Mouse (Mus musculus): Measurements from ENCODE around the gene Rad9b. TPM values are rescaled to one million over a fixed set of nuclear protein-coding genes. Genes with fewer than 3 reads are reported as not detected.
A peak's percentile ranks its signal among the peaks of the same experiment; 100 is the strongest.

Gene Rad9b
- total RNA-seq, 2 experiments from 2014 or later, result 2.5 to 4.0 TPM

- DNase-seq (ENCODE audit: low spot score in 2 of 2), result peak; percentile 89 to 93
Measured at GRCm38 (mm10) chr5:122314966-122315667, 38.9 kb downstream of the Rad9b start.

DNA sequence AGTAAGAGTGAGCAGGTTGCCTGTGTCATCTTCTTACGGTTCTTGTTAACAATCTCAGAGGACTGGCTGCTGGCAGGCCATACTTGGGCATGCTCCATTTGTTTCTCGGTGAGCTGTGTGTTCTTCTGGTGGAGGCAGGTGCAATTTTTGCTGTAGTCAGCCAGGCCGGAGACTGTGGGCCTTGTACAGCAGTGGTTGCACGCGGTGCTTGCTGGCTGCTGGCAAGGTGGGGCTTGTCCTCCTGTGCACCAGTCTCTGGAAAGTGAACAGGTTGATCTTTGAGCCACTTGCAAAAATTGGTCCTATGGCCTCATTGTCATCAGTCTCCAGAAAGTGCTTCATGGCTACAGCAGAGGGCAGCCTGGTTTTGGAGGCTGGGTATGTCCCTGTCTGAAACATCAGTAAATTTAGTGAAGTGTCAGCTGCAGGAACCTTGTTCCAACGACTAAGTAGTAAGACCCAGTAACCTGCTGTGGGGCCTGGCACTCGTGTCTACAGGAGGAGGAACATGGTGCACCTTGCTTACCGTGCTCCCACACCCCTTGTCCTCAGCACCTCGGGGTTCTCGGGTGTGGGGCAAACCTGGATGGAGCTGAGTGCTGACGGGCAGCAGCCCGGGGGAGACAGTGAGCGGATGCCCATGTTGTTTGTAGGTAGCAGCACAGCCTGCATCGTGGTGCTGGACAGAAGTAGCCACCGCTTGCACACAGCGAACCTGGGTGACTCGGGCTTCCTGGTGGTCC, 40.9 kb downstream of the Rad9b start:
- DNase-seq (ENCODE audit: low spot score in 2 of 2), result no peak

- no peak for DNase-seq (ENCODE audit: low spot score in 2 of 2)
Measured at GRCm38 (mm10) chr5:122312346-122312745, 41.7 kb downstream of the Rad9b start.

DNA sequence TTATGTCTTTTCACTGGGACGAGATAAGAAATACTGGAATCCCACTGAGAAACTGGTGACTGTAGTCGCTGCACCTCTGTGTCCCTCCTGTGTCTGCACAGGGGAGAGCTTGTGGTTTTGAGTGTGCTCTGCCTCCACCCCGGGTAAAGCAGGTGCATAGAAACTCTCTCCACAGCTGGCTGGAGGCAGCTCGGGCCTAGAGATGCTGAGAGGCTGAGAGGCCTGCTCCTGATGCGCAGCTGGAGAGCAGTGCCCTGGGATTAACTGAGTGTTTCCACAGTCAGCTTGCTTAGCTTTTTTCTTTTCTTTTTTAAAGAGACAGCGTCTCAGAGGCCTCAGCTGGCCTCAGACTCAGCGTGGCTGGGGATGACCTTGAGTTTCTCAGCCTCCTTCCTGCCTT, 42.3 kb downstream of the Rad9b start:
- DNase-seq (ENCODE audit: low spot score in 2 of 2), result no peak

DNA sequence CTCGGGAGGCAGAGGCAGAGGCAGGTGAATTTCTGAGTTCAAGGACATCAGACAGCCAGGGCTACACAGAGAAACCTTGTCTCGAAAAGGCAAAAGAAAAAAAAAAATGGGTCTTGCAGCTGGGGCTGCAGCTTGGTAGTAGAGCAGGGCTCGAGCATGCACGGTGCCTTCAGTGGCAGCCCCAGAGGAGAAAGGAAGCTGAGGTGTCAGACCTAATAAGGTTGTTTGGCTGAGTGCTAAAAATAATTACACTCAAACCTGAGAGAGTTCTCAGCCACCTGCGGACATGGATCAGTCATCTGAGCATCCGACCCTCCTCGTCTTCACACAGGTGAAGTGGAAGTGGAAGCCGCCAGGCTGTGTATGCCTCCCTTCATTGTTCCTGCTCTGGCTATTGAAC, 43.3 kb downstream of the Rad9b start:
- no peak for DNase-seq (ENCODE audit: low spot score in 2 of 2)

- no peak for DNase-seq (ENCODE audit: low spot score in 2 of 2)
Measured at GRCm38 (mm10) chr5:122306536-122306935, 47.5 kb downstream of the Rad9b start.

- DNase-seq (ENCODE audit: low spot score in 2 of 2), result no peak
Measured at GRCm38 (mm10) chr5:122305472-122305871, 48.6 kb downstream of the Rad9b start.

DNA sequence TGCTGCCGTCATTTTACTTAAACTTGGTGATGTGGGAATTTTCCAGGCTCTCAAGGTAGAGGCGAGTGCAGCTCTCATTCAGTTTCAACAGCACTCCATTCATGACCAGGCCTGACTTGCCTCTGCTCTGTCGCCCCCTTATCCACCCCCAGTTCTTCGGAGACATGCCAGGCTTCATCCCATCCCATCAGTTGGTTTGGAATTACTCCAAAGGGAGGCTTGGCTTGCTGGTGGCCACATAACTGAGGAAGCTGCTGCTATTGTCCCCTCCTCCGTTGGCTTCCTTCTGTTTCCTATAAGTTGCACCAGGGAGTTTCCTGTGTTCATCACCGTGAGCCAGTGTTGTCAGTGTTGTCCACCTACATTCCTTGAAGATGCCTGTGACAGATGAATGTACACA, 49.5 kb downstream of the Rad9b start:
- DNase-seq (ENCODE audit: low spot score in 2 of 2), result no peak

- DNase-seq (ENCODE audit: low spot score in 2 of 2), result no peak
Measured at GRCm38 (mm10) chr5:122303937-122304336, 50.1 kb downstream of the Rad9b start.

DNA sequence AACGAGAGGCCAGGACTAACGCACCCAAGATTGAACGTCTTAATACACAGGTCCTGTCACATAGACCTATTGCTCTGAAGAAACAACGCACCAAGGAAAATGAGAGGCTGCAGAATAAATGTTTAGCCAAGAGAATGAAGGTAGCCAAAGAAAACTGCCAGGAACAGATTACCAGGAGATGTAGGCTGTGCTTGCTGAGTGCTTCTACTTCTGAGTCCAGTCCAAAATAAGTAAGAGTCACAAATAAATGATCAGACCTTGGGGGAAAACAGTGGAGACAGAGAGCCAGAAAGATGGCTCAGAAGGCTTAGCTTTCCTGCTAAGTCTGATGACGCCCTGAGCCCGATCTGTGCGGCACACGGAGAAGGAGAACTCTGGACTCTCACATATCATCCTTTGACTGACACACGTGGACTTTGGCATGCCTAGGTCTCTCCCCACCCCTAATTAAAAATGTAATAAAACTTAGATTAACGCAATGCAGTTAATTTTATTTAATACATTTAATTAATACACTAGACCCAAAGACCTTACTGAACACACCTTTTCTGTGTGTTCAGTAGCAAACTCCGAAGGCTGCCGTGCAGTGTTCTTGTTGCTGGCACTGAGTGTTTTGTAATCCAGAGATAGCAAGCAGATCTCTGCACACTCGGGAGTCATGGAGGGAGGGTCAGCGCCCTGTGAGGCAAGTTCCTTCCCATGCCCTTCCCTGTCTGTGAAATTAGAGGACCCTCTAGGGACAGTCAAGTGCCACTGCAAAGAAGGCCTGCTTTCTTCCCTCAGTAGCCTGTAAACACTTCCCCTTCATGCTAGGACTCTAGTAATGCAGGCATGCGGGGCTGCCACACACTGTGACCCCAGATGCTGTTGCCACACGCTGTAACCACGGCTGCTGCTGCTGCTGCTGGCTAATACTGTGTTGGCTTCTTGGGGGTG, 51.0 kb downstream of the Rad9b start:
- DNase-seq (ENCODE audit: low spot score in 2 of 2), result no peak

- peak in 1 of 2 experiments; percentile 16 for DNase-seq (ENCODE audit: low spot score in 2 of 2)
Measured at GRCm38 (mm10) chr5:122300071-122300518, 53.9 kb downstream of the Rad9b start.

DNA sequence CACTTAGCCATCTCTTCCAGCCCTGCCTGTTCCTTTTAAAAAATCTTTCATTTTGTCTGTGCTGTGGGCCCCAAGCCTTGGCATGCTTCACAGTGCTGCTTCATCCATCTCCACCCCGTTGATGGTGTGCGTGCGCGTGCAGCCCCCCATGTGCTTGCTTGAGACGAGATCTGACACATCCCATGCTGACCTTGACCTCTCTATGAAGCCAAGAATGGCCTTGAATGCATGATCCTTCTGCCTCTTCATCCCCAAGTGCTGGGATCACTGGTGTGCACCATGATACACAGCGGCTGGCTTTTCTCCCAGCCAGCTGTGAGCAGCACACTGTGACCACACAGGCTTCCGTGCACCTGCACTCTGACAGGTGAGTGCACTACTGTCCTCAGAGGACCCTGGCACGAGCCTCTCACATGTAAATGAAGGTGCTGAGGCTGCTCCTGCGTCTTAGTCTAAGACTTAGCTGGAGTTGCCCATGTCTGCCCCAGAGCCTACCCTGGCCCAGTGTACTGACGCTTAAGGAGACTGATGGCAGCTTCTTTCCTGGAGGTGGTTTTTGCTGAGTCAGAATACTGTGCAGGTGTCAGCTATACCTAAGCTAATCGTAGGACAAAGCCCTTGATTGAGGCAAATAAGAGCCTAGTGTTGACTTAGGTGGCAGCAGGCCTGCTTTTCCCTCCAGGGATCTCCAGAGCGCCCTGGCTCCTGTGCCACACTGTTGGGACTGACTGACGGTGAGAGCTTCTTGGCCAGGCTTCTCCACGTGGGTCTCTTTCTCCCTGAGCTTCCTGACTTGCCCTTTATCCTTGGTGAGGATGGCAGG, 58.7 kb downstream of the Rad9b start:
- DNase-seq (ENCODE audit: low spot score in 2 of 2), result no peak

GRCm38 (mm10) chr5:122294219-122294735, 59.8 kb downstream of the Rad9b start:
- no peak for DNase-seq (ENCODE audit: low spot score in 2 of 2)

- no peak for DNase-seq (ENCODE audit: low spot score in 2 of 2)
Measured at GRCm38 (mm10) chr5:122293131-122293530, 60.9 kb downstream of the Rad9b start.

DNA sequence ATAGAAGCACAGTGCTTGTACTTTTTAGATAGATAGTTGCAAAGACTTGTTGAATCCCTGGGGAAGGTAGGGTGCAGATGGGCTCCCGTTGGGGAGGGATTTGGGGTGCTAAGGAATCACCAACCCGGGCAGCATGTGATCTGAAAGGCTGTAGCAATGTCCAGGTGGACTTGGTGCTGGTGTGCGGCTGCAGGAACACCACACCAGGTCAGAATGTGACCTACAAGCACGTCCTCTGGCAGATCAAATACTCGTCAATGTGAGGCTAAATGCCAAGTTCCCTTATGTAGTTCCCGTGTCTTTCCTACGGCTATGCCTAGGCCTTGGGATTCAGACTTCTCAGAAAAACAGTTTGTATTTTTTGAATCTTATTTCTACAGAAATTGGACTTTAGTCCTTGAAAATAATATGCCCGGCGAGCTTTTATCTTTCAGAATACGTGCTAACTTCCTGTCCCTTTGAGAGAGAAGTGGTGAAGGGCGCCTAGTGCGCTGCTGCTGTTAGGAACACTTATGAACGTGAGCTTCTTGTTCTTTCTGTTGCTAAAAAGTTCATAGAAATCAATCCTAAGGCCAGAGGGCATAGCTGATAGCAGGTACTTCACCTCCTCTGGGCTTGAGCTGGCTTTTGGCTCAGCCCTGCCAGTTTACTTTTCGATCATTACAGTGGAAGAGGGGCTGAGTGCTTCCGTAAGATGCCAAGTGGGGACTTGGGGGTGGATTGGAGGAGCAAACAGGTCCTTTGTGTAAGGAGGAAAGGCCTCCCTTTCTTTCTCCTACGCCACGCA, 62.3 kb downstream of the Rad9b start:
- no peak for DNase-seq (ENCODE audit: low spot score in 2 of 2)

DNA sequence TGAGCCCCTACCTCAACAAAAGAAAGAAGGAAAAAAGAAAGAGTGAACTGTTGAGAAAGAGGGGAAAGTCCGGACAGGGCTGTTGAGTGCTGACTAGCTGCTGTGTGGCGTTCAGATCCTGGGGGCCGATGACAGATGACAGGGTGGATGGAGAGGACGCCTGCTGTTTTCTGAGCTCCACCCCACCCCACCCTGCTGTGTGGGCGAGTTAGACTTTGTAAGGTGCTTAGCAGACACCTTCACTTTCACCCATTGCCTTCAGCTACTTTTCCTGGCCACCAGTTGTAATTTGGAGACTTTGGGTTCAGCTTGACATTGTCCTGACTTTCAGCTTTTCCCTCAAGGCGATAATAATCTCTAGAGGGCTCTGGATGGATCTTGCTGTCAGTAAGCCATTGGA, 62.9 kb downstream of the Rad9b start:
- DNase-seq (ENCODE audit: low spot score in 2 of 2), result no peak

DNA sequence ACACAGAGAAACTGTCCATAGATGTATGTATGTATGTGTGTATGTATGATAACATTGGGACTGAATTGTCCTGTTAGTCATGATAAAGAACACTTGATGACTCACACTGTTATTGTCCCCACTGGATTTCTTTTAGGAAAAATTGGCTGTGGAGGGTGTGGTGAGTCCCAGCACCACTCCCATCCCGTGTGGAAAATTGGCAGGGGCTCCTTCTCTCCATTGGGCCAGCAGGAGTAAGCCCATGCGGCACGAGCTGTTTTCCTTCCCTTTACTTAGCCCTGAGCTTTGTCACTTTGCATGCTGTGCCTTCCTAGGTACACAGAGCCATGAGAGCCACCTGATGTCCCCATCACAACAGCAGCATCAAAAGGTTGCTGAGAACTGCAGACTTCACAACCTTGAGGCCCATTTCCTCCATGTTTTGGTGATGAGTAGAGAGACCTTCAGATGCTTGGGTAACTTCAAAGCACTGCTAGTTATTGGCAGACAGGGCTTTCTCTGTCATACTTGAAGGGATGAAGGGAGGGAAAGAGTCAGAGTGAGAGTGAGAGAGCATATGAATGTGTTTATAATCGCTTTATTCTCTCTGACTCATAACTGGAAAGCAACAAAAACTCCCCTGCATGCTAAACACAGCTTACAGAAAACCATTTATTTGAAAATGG, 65.8 kb downstream of the Rad9b start:
- no peak for DNase-seq (ENCODE audit: low spot score in 2 of 2)

GRCm38 (mm10) chr5:122287026-122287425, 67.0 kb downstream of the Rad9b start:
- no peak for DNase-seq (ENCODE audit: low spot score in 2 of 2)

DNA sequence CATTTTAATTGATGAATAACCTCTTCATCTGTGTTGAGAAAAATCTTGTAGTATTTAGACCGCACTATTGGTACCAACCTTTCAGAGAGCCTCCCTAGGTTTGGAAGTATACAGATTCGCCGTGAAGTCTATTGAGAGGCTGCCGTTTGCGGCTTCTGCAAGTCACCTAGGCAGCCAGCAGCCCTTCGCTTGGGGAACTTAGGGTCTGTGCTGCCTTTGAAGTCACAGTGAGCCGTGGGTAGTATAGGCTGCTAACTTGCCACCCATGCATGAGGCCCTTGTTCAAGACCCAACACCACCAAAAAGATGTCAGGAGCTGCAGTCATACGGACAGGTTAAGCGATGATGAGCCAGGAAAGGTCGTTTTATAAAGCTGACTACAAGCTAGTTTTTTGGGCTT, 67.8 kb downstream of the Rad9b start:
- no peak for DNase-seq (ENCODE audit: low spot score in 2 of 2)
